Mouse (Mus musculus): ENCODE data around the gene Wdr82. TPM values are rescaled to one million over a fixed set of nuclear protein-coding genes. Genes with fewer than 3 reads are reported as not detected.

The Wdr82 gene
- polyA plus RNA-seq, 1 experiment, result 3.7 TPM

GRCm38 (mm10) chr9:106237878-106238277 is 67.2 kb downstream of the Wdr82 start:
- H3K4me1 ChIP-seq, result peaks cover 3% of the 10 kb centered on the region; the same call in 1 of the 2 replicates
- H3K4me3 ChIP-seq (replicated peaks), result no peak overlapping the region
- no peak for TF ChIP-seq FLI1 (IDR thresholded peaks at IDR 0.05; ENCODE audit: low read length)
- H3K9me3 ChIP-seq, result no peaks in the 10 kb centered on the region
- peaks cover 99% of the 10 kb centered on the region for H3K36me3 ChIP-seq (replicated peaks; ENCODE audit: low read length)
- no peaks in the 10 kb centered on the region for H3K27me3 ChIP-seq (replicated peaks)

Other genes starting within 250 kb of the Wdr82 start
- not detected in 2 replicates for gene Col6a5, start 210.3 kb upstream of the Wdr82 start, polyA plus RNA-seq (2012; ENCODE audit: insufficient read depth, low replicate concordance)
- gene Col6a4, start 74.1 kb upstream of the Wdr82 start, polyA plus RNA-seq (2012; ENCODE audit: insufficient read depth, low replicate concordance), result not detected in 2 replicates
- gene Glyctk, start 12.8 kb upstream of the Wdr82 start, polyA plus RNA-seq (2012; ENCODE audit: insufficient read depth, low replicate concordance), result 1.1 and 4.1 TPM in 2 replicates
- gene Ppm1m, start 28.8 kb downstream of the Wdr82 start, polyA plus RNA-seq (2012; ENCODE audit: insufficient read depth, low replicate concordance), result 8.2 and 12.4 TPM in 2 replicates
- 149 TPM in 2 replicates for gene Twf2, start 32.2 kb downstream of the Wdr82 start, polyA plus RNA-seq (2012; ENCODE audit: insufficient read depth, low replicate concordance)
- 0.63 and 2.3 TPM in 2 replicates for gene Tlr9, start 51.7 kb downstream of the Wdr82 start, polyA plus RNA-seq (2012; ENCODE audit: insufficient read depth, low replicate concordance)
- 13.1 and 14.8 TPM in 2 replicates for gene Alas1, start 77.7 kb downstream of the Wdr82 start, polyA plus RNA-seq (2012; ENCODE audit: insufficient read depth, low replicate concordance)
- gene Poc1a, start 110.1 kb downstream of the Wdr82 start, polyA plus RNA-seq (2012; ENCODE audit: insufficient read depth, low replicate concordance), result 3.5 and 6.6 TPM in 2 replicates
- 6.2 and 7.5 TPM in 2 replicates for gene Dusp7, start 197.7 kb downstream of the Wdr82 start, polyA plus RNA-seq (2012; ENCODE audit: insufficient read depth, low replicate concordance)